Mouse (Mus musculus) olfactory bulb, adult 2 months (tissue): Measurements from ENCODE around the gene Cdh9.

Experiments
- CTCF ChIP-seq: fragments of 200-500 bp; IDR thresholded peaks from 2 replicates; pipeline ENCODE4 v1.5.1; 2012; ENCODE audit warnings: low read depth, mild to moderate bottlenecking, low read length, moderate library complexity; ENCODE audit not compliant: insufficient read depth
- POLR2A ChIP-seq: fragments of 200-500 bp; IDR thresholded peaks from 2 replicates; pipeline ENCODE4 v1.6.1; 2012; ENCODE audit warnings: mild to moderate bottlenecking, low read depth, low read length, moderate library complexity; ENCODE audit not compliant: insufficient read depth

DNA sequence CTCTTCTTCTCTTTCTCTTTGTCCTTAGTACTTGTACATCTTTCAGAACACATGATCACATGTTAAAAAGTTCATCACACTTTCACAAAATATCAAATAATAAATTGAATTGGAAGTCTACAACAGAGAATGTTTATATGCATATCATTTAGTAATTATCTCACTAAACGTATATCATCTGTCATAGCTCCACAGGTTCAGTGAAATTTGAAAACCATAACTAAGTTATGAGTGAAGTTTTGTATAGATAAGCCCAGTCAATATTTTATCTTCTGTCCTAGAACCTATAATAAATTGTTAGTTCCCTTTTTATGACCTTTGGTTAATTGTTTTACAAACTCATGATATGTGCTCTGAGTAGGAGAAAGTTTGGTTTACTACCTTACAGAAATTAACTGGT is 106.2 kb downstream of the Cdh9 start:
- no peak for TF ChIP-seq CTCF
- no peak for TF ChIP-seq POLR2A
